Mouse (Mus musculus) right cerebral cortex, adult 2 months (tissue): Measurements from ENCODE around the gene D130043K22Rik.
A peak's percentile ranks its signal among the peaks of the same experiment; 100 is the strongest.
"Not testable (repeated sequence)": the region's sequence is repeated elsewhere in the genome, so short reads cannot be mapped to it uniquely, and the experiment has no call there.

Experiments
- DNase-seq, 2 experiments: peaks; one replicate each; pipeline ENCODE4 v3.0.0; 2021 to 2022; ENCODE audit warnings: low spot score in 2 of 2

Gene D130043K22Rik

GRCm38 (mm10) chr13:24831353-24832130, 13.4 kb upstream of the D130043K22Rik start, which contains the start of the genes Acot13 and Tdp2:
Acot13 (minus strand) TSS chr13:24831540.
Tdp2 (plus strand) TSS chr13:24831679.
- DNase-seq, result peak; percentile 89 to 93

GRCm38 (mm10) chr13:24832131-24832810, 12.7 kb upstream of the D130043K22Rik start:
- DNase-seq, result no peak

DNA sequence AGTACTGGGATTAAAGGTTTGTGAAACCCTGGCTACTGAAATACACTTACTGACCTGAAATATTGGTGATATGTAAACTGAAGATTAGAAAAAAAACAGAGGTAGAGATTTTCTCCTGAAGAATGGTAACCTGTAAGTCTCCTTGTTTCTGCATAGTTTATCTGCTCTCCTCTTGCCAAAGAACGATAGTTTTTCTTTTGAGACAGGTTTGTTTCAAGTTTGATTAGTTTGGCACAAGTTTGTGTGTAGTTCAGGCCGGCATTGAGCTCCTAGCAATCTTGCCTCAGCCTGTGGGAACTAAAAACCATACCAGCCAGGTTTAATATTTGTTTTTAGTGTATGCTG, 12.2 kb upstream of the D130043K22Rik start:
- DNase-seq, result no peak

DNA sequence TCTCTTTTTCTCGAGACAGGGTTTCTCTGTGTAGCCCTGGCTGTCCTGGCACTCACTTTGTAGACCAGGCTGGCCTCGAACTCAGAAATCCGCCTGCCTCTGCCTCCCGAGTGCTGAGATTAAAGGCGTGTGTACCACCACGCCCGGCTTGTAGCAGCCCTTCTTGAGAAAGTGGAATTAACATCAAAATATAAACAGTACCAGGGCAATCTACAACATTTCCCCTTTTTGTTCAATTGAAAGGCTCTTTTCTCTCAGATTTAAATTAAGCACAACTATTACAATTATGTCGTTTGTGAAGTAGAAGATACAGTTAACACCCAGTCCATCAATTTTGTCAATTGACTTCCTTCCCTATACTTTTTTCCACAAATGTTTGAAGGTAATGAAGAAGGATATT, 7.2 kb upstream of the D130043K22Rik start:
- DNase-seq, result not testable (repeated sequence)

- DNase-seq, result no peak
Observed at GRCm38 (mm10) chr13:24839831-24840230, 5.1 kb upstream of the D130043K22Rik start.

GRCm38 (mm10) chr13:24841702-24842101, 3.2 kb upstream of the D130043K22Rik start:
- DNase-seq, result no peak

GRCm38 (mm10) chr13:24849318-24849717, 4.4 kb downstream of the D130043K22Rik start:
- no peak for DNase-seq

GRCm38 (mm10) chr13:24851989-24852388, 7.1 kb downstream of the D130043K22Rik start:
- no peak for DNase-seq

DNA sequence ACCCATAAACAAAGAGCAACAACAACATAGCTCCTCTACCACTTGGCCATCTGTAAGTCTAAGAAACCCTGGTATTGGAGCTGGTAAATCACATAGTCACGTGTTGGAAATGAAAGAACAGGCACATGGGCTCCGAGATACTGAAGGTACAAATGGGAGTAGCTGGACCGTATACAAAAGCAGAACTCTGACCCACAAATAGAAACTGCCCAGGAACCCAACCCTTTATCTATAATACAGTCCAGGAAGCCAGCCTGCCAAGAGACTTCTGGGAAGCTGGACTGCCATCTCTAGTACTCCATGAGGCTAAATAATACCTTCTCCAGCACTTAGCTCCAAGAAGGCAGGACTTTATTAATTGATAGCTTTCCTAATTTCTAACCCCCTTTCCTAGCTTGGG, 7.6 kb downstream of the D130043K22Rik start:
- DNase-seq, result no peak

DNA sequence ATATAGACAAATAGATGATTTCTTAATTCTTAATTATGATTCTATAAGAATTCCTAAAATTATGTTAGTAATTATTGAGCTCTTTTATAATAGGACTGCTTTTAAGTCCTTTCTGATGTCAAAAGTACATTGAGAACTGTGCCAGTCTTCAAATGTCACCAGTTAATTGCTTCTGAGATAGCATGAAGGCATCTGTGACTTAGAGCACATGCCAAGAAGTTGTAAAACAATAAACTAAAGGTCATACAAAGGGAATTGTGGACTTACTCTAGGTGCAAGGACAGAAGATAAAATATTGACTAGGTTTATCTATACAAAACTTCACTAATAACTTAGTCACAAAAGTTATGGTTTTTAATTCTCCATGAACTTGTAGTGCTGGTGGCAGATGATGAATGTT, 14.2 kb downstream of the D130043K22Rik start:
- no peak for DNase-seq

GRCm38 (mm10) chr13:24861084-24861483, 16.1 kb downstream of the D130043K22Rik start:
- DNase-seq, result no peak

GRCm38 (mm10) chr13:24862021-24862420, 17.1 kb downstream of the D130043K22Rik start:
- no peak for DNase-seq

GRCm38 (mm10) chr13:24862520-24862919, 17.6 kb downstream of the D130043K22Rik start:
- peak; percentile 59 to 63 for DNase-seq

GRCm38 (mm10) chr13:24866430-24867402, 21.8 kb downstream of the D130043K22Rik start:
- no peak for DNase-seq

GRCm38 (mm10) chr13:24867789-24868188, 22.9 kb downstream of the D130043K22Rik start:
- no peak for DNase-seq

DNA sequence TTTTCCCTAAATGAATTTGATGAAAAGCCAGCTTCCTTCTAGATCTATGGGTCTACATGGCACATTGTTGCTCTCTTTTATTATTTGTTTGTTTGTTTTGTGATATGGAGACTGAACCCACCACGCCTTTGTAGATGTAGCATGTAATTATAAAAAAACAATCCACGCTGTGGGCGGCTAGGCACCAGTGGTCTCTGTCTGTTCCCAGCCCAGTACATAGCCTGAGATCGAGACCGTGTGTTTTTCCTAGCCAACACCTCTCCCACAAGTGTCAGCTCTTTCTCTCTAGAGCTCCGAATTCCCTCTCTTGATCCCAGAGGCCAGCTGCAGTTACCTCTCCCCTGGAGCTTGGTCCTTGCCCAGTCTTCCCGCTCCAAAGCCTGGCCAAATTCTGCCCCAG, 23.3 kb downstream of the D130043K22Rik start:
- DNase-seq, result no peak

DNA sequence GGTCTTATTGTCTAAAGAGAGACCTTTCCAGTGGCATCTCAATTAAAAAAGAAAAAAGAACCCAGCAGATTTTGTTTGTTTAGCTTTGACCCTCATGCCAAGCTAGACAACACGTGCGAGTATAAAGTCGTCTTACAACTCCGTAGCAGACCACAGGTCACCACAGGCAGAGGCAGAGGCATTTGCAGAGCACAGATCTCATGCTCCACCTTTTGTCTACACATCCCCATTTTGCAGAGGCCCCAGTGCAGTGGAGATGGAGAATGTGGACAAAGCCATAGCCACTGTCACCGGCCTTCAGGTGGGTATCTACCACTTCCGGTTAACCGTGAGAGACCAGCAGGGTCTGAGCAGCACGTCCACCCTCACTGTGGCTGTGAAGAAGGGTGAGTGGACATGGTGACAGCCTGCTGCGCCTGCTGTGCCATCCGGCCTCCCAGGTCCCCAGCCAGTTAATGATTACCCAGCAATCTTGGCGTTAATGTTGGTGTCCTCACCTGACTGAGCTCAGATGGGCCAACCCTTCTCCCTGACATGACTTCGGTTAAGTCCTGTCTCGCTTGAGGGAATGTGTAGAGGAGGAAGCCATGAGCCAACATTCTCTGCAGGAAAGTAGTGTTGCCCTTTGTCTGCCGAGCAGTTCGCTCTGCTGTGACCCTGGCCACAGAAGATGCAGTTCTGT, 34.6 kb downstream of the D130043K22Rik start:
- no peak for DNase-seq

GRCm38 (mm10) chr13:24880208-24880607, 35.3 kb downstream of the D130043K22Rik start:
- no peak for DNase-seq

GRCm38 (mm10) chr13:24880704-24881103, 35.8 kb downstream of the D130043K22Rik start:
- DNase-seq, result no peak

- DNase-seq, result no peak
Observed at GRCm38 (mm10) chr13:24882411-24882810, 37.5 kb downstream of the D130043K22Rik start.

DNA sequence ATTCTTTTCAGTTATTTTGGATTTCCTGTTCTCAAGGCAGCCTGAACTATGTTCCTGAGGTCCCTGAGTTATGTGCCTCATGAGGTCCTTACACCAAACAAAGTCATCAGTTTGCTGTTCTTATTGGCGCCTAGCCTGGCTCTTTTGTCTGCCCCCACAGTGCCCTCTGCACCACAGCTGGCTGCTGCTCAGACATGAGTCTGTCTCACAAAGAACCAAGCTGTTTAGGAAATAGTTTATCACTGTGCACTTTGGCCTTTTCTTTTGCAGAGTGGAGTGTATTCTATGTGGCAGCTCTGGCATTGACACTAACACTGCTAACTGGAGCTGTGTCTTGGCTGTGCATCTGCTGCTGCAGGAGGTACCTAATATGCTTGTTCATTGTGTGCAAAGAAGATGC, 44.6 kb downstream of the D130043K22Rik start:
- DNase-seq, result no peak
